Mouse (Mus musculus) ES-Bruce4 (cell line): ENCODE results near the gene Rac1.

Source experiments
- CTCF ChIP-seq: IDR thresholded peaks from one replicate; pipeline ENCODE4 v1.8.1; 2011; ENCODE audit warnings: low read depth, low read length
- EP300 ChIP-seq: IDR thresholded peaks from 2 replicates; pipeline ENCODE4 v1.6.1; 2011; ENCODE audit warnings: low read depth, low read length; ENCODE audit not compliant: insufficient read depth
- POLR2A ChIP-seq: IDR thresholded peaks from one replicate; pipeline ENCODE4 v1.8.1; 2011; ENCODE audit warnings: low read length; ENCODE audit not compliant: insufficient read depth

- peak; percentile 46 for TF ChIP-seq CTCF
- TF ChIP-seq POLR2A: no peak
- no peak for TF ChIP-seq EP300
These were observed 23.4 kb downstream of the Rac1 start for GRCm38 (mm10) chr5:143504453-143504852.
